Mouse (Mus musculus): ENCODE data around the gene Abhd8.

DNA sequence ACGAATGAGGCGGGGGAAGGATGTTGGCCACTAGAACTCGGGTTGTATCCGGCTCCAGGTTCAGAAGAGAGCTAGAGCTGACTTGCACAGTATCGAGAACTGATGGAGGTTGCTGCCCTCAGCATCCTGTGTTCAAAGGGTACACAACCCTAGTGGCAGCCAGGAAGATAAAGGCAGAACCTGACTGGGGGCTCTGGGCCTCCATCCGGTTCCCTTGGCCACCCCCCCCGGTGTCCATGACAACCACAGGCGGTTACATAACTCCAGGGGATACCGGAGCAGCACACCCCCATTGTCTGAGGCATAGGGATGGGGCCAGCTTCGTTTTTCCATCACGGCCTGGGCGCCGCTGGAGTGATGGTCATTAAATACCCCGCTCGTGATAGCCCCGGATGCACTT lies 669 bp downstream of the Abhd8 start:
- no peak for TF ChIP-seq CTCF (IDR thresholded peaks at IDR 0.05; ENCODE audit: control insufficient read depth, insufficient read depth, insufficient read length)
- no peak for TF ChIP-seq CEBPB (IDR thresholded peaks at IDR 0.05; ENCODE audit: low read depth)
- no peak for TF ChIP-seq USF1 (IDR thresholded peaks at IDR 0.05; ENCODE audit: low read depth)
- TF ChIP-seq MAX (IDR thresholded peaks at IDR 0.05) = no peak
- no peak for TF ChIP-seq MYOD1 (IDR thresholded peaks at IDR 0.05; ENCODE audit: control insufficient read depth, insufficient read length, low read depth)

Data from C2C12 (cell line).